Mouse (Mus musculus) forebrain, embryonic 13.5 days (tissue): Measurements from ENCODE around the gene Dlg2. TPM values are rescaled to one million over a fixed set of nuclear protein-coding genes. Genes with fewer than 3 reads are reported as not detected.
A peak's percentile ranks its signal among the peaks of the same experiment; 100 is the strongest.

Experiments
- ATAC-seq: fragments of 200-750 bp; cut with Nextera tagmentation; 2 replicates; pipeline ENCODE4 v1.8.0; 2017
- H3K27ac ChIP-seq: fragments of 300-500 bp; sonication (generic); 2 replicates; pipeline ENCODE4 v1.5.1; 2015; ENCODE audit warnings: inconsistent platforms, mild to moderate bottlenecking, moderate library complexity
- H3K27me3 ChIP-seq: fragments of 300-500 bp; sonication (generic); 2 replicates; pipeline ENCODE4 v1.6.1; 2015; ENCODE audit warnings: mild to moderate bottlenecking, inconsistent platforms
- H3K36me3 ChIP-seq: fragments of 300-500 bp; sonication (generic); 2 replicates; pipeline ENCODE4 v1.6.1; 2015; ENCODE audit warnings: mild to moderate bottlenecking, inconsistent platforms; ENCODE audit not compliant: poor library complexity, severe bottlenecking
- H3K4me1 ChIP-seq: fragments of 300-500 bp; sonication (generic); 2 replicates; pipeline ENCODE4 v1.6.1; 2015; ENCODE audit warnings: inconsistent platforms
- H3K4me2 ChIP-seq: fragments of 300-500 bp; sonication (generic); 2 replicates; pipeline ENCODE4 v1.6.1; 2015; ENCODE audit warnings: inconsistent platforms, mild to moderate bottlenecking, moderate library complexity
- H3K4me3 ChIP-seq: fragments of 300-500 bp; sonication (generic); 2 replicates; pipeline ENCODE4 v1.5.1; 2015; ENCODE audit warnings: mild to moderate bottlenecking, inconsistent platforms
- H3K9ac ChIP-seq: fragments of 300-500 bp; sonication (generic); 2 replicates; pipeline ENCODE4 v1.6.1; 2015; ENCODE audit warnings: mild to moderate bottlenecking, inconsistent platforms
- H3K9me3 ChIP-seq: fragments of 300-500 bp; sonication (generic); replicated peaks from 2 replicates; pipeline ENCODE4 v1.6.1; 2016; ENCODE audit warnings: inconsistent platforms
- WGBS: fragments of 180-500 bp; shearing (Covaris S2); methylation state at CpG from one replicate; pipeline ENCODE4 v1.1.7; 2015; 5-methylcytosine and 5-hydroxymethylcytosine counted together
- polyA plus RNA-seq: library from polyadenylated mRNA; unstranded; fragments of >200 nt; fragmentation: Nextera tagmentation; extraction: Ambion mirVana; gene quantifications from 2 replicates; pipeline ENCODE4 v1.2.1, GENCODE M21; 2015

The Dlg2 gene
- polyA plus RNA-seq, 1 experiment from 2014 or later: 10.1 TPM

DNA sequence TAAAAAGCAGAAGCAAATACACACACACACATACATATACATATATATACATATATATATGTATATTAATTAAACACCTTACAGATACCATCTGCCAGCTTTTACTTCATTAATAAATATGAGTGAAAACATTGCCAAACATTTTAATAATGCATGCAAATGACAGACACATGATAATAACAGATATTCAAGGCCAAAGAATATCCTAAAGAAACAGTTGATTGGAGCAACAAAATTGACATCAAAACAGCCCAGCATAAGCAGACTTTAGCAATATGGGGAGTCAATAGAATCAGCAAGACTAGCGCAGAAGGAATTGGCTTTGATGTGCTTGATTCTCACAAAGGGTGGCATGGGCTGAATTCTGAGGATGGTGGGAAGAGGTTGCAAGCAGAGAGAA, 1568.5 kb downstream of the Dlg2 start:
- no peaks in the 10 kb centered on the region for H3K27me3 ChIP-seq
- H3K9me3 ChIP-seq: no peaks in the 10 kb centered on the region
- no peak overlapping the region for H3K27ac ChIP-seq
- ATAC-seq: no peak
- no peak overlapping the region for H3K9ac ChIP-seq
- WGBS: 76% methylated on average over 1 of the region's 1 CpGs
- no peak overlapping the region for H3K4me3 ChIP-seq
- no peak overlapping the region for H3K4me2 ChIP-seq
- no peaks in the 10 kb centered on the region for H3K36me3 ChIP-seq
- no peaks in the 10 kb centered on the region for H3K4me1 ChIP-seq

DNA sequence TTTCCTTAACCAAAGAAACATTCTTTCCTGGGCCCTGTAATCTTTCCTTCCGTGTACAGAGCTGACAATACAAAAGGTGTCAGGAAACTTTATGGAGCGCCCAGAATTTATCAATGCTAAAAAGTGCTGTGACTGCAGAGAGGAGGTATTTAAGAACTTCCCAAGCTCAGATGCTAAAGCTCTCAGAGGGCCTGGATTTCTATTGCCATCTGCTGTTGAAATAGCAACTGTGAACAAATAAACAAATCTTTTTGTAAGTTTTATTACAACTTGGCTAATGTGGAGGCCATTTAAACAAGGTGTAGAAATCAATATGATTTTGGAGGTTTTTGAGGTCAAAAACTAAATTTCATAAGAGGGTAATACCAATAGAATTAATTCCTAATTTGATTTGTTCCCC, 1570.8 kb downstream of the Dlg2 start:
- Histone ChIP-seq H3K4me3 (no peak overlapping the region), H3K36me3 (no peaks in the 10 kb centered on the region), H3K4me2 (no peak overlapping the region), H3K4me1 (no peaks in the 10 kb centered on the region), H3K27me3 (no peaks in the 10 kb centered on the region), H3K9ac (no peak overlapping the region), H3K9me3 (no peaks in the 10 kb centered on the region), H3K27ac (no peak overlapping the region)
- WGBS: 34% methylated on average over 2 of the region's 2 CpGs
- ATAC-seq: no peak

DNA sequence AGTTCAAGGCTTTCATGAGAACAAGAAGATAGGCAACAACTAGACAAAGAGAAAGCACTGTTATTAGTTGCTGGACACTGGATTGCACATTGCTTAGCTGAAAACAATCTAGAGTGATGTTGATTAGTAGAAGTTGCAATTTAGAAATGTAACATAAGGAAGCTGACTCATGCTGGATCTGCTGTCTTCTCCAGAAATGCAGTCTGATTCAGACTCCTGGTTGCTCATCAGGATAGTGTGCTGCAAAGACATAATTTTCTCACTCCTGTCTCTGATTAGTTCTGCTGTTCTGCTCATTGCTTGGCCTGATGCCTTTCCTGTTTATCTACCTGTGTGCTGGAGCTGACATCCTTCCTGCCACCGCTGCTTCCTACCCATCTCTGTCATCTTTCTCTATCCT, 1572.4 kb downstream of the Dlg2 start:
- no peak for ATAC-seq
- no peaks in the 10 kb centered on the region for H3K4me1 ChIP-seq
- H3K27me3 ChIP-seq: no peaks in the 10 kb centered on the region
- no peaks in the 10 kb centered on the region for H3K36me3 ChIP-seq
- H3K4me2 ChIP-seq: no peak overlapping the region
- H3K4me3 ChIP-seq: no peak overlapping the region
- H3K27ac ChIP-seq: no peak overlapping the region
- H3K9me3 ChIP-seq: no peaks in the 10 kb centered on the region
- H3K9ac ChIP-seq: no peak overlapping the region
- 90% methylated on average over 1 of the region's 1 CpGs for WGBS

DNA sequence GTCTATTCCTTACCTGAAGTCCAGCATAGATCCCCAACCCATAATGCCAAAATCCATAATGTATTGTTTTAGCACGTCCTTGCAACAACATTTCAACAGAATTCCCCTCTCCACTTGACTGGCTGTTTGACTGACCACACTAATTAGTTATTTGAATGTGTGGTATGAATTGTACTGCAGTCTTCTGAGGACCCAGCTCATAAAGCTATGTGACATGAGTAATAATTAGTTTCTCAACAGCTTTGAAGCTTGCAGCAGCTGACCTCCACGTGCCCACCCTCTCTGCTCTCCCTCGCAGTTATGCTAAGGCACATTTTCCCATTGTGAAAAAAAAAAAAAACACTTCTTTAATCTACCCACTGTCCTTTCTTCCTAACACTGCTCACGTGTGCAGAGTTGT, 1590.4 kb downstream of the Dlg2 start:
- ATAC-seq: no peak
- Histone ChIP-seq H3K4me1 (no peaks in the 10 kb centered on the region; the same call in 1 of the 2 replicates), H3K4me2 (no peak overlapping the region), H3K9me3 (no peaks in the 10 kb centered on the region), H3K27me3 (no peaks in the 10 kb centered on the region), H3K36me3 (no peaks in the 10 kb centered on the region), H3K27ac (no peak overlapping the region), H3K9ac (no peak overlapping the region), H3K4me3 (no peak overlapping the region)
- WGBS: 31% methylated on average over 4 of the region's 4 CpGs

DNA sequence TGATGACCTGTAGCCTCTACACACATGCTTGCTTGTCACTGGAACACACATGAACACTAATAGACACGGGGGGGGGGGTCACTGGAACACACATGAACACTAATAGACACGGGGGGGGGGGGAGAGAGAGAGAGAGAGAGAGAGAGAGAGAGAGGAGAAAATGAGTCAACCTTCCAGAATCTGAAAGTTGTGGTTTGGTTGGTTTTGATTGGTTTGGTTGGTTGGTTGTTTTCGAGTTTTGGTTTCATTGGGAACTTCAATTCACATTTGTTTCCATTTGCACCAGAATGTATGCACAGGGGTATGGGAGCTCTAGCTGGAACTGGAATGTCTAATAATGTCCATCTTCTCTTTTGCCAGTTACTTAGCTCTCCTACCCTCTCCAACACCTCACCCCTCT, 1611.0 kb downstream of the Dlg2 start:
- ATAC-seq: no peak
- Histone ChIP-seq H3K36me3 (no peaks in the 10 kb centered on the region), H3K27me3 (no peaks in the 10 kb centered on the region), H3K4me3 (no peak overlapping the region), H3K4me2 (no peak overlapping the region), H3K9ac (no peak overlapping the region), H3K9me3 (no peaks in the 10 kb centered on the region), H3K4me1 (no peaks in the 10 kb centered on the region), H3K27ac (no peak overlapping the region)
- WGBS: 71% methylated on average over 2 of the region's 3 CpGs

DNA sequence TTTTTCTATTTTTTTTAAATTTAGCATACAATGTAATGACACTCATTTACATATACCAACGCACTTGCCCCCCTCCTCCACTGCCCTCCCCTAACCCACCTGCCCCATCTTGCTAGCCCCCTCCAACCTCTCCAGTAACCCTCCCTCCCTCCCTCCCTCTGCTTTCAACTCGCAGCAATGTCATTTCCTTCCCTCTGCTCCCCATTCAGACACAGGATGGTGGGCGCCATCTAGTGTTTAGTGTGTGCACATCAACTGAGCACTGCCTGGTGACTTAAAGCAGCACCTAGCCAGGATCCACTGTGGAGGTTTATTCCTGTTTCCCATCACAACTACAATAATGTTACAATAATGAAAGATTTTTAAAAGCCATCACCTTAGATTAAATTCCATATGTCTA, 1617.4 kb downstream of the Dlg2 start:
- Histone ChIP-seq H3K27me3 (no peaks in the 10 kb centered on the region), H3K36me3 (no peaks in the 10 kb centered on the region), H3K9ac (no peak overlapping the region), H3K4me1 (no peaks in the 10 kb centered on the region), H3K9me3 (no peaks in the 10 kb centered on the region), H3K4me3 (no peak overlapping the region), H3K27ac (no peak overlapping the region), H3K4me2 (no peak overlapping the region)
- WGBS: 0% methylated on average over 3 of the region's 3 CpGs
- peak; percentile 88 for ATAC-seq

DNA sequence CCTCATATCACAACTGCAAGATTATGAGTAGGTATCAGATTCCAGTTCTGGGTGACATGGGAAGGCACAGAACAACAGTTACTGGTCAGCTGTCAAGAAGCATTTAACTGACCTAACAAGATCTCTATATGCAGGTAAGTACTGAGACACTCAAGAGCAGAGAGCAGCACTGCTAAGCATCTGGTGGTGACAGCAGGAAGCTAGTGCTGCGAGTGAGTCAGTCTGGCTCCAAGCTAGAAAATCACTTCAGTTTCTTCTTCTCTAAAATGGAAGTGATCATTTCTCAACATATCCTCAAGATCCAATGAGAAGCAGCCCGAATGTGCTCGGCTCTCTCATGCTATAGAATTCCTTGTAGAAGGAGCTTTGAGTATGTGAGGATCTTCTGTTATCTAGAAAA, 1618.7 kb downstream of the Dlg2 start:
- no peak overlapping the region for H3K4me2 ChIP-seq
- WGBS: 73% methylated on average over 3 of the region's 3 CpGs
- H3K9ac ChIP-seq: no peak overlapping the region
- H3K27ac ChIP-seq: no peak overlapping the region
- H3K9me3 ChIP-seq: no peaks in the 10 kb centered on the region
- no peak for ATAC-seq
- H3K4me3 ChIP-seq: no peak overlapping the region
- H3K4me1 ChIP-seq: no peaks in the 10 kb centered on the region
- H3K36me3 ChIP-seq: no peaks in the 10 kb centered on the region
- no peaks in the 10 kb centered on the region for H3K27me3 ChIP-seq

DNA sequence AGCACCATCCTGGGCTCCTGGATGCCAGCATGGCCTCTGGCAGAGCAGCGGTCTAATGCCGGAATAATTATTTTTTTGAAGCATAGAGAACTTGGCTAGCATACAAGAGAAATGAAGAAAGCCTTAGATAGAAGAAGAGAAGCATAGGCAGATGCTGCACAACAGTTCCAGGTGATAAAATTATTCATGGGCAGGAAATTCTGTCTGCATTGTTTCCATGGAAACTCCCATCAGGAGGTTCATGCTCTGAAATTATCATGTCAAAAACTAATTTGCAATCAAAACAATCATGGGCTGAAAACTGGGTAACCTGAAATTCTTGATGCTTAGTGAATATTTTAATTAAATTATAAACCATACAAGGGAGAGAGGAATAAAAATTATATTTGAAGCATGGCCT, 1624.4 kb downstream of the Dlg2 start:
- Histone ChIP-seq H3K4me1 (no peaks in the 10 kb centered on the region), H3K9ac (no peak overlapping the region), H3K9me3 (no peaks in the 10 kb centered on the region), H3K4me2 (no peak overlapping the region), H3K27me3 (no peaks in the 10 kb centered on the region), H3K4me3 (no peak overlapping the region), H3K36me3 (no peaks in the 10 kb centered on the region), H3K27ac (no peak overlapping the region)
- WGBS: 80% methylated on average over 2 of the region's 2 CpGs
- 0 out of 2 replicates have a peak, but pooled peaks have one; percentile 37 for ATAC-seq

DNA sequence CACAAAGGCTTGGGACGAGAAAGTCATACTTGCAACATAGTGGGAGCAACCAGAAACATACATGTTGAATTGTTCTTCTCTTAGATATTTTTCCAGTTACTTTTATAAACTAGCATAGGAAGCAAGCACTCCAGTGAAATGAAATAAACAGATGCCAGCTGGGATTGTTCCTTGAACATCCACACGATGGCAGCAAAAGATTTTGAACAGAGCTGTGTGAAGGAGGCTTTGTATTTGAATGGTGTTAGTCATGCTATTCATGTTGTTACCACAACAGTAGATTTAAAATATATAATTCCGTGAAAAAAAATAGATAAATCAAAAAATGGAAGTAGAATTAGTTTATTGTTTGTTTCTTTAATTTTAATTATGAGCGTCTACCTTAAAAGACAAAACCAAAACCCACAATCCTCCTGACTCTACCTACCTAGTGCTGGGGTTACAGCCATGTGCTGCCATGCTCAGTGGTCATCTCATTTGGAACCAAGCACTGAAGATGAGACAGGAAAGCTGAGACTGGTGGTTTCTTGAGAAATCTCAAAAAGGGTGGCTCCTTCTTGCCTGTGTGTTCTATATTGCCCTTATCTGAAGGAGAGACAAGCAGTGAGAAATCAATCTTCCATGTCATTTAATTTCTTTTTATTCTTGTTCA, 1626.5 kb downstream of the Dlg2 start:
- Histone ChIP-seq H3K4me1 (no peaks in the 10 kb centered on the region), H3K4me2 (no peak overlapping the region), H3K27me3 (no peaks in the 10 kb centered on the region), H3K9me3 (no peaks in the 10 kb centered on the region), H3K9ac (no peak overlapping the region), H3K36me3 (no peaks in the 10 kb centered on the region), H3K27ac (no peak overlapping the region), H3K4me3 (no peak overlapping the region)
- WGBS: 22% methylated on average over 4 of the region's 4 CpGs
- peak; percentile 87 for ATAC-seq

DNA sequence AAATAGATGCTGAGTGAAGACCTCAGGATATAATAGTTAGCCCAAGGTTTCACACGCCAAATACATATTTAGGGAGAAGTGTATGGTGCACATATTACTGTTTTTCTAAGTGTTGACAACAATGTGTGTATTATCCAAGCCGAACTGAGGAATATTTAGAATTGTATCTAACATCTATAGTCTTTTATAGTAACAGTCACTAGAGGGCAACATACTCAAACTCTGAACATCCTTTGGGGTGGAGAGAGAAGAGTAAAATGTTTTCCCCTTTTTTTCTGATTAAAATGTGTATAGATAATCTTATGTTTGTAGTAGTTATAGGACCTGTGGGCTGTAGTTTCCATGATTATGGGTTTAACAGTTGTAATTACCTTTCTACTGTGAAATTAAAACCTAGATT, 1629.0 kb downstream of the Dlg2 start:
- H3K4me1 ChIP-seq: no peaks in the 10 kb centered on the region
- peak; percentile 51 for ATAC-seq
- no peak overlapping the region for H3K9ac ChIP-seq
- no peaks in the 10 kb centered on the region for H3K36me3 ChIP-seq
- no peak overlapping the region for H3K27ac ChIP-seq
- 44% methylated on average over 2 of the region's 2 CpGs for WGBS
- H3K27me3 ChIP-seq: no peaks in the 10 kb centered on the region
- no peak overlapping the region for H3K4me2 ChIP-seq
- H3K9me3 ChIP-seq: no peaks in the 10 kb centered on the region
- no peak overlapping the region for H3K4me3 ChIP-seq

DNA sequence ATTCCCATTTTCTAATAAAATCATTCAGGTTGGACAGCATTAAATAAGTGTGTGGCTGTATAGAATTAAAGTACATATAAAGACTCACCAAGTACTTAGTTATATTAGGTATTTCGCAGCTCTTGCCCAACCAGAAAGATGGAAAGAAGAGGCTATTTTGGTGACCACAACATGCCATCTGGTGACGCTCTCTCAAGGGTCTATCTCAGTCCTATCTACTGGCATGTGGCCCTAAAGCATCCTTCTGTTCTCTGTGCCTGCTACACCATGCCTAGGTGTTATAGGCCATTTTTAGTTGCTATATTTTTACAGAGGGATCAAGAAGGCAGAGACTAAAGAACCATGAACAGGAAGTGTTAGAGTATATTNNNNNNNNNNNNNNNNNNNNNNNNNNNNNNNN, 1629.5 kb downstream of the Dlg2 start:
- WGBS: 90% methylated on average over 2 of the region's 2 CpGs
- no peak for ATAC-seq
- H3K4me2 ChIP-seq: no peak overlapping the region
- H3K9ac ChIP-seq: no peak overlapping the region
- no peak overlapping the region for H3K4me3 ChIP-seq
- H3K9me3 ChIP-seq: no peaks in the 10 kb centered on the region
- no peaks in the 10 kb centered on the region for H3K4me1 ChIP-seq
- no peaks in the 10 kb centered on the region for H3K27me3 ChIP-seq
- no peak overlapping the region for H3K27ac ChIP-seq
- no peaks in the 10 kb centered on the region for H3K36me3 ChIP-seq

DNA sequence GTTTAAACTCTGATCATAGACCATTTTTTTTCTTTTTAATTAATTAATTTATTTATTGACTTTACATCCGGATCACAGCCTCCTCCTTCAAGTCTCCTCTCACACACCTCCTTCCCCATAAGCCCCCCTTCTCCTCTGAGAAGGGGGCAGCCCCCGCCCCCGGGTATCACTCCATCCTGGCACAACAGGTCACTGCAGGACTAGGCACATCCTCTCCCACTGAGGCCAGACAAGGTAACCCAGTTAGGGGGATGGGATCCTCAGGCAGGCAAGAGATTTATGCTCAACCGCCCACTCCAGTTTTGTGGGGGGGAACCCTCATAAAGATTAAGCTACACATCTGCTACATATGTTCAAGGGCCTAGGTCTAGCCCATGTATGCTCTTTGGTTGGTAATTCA, 1636.6 kb downstream of the Dlg2 start:
- Histone ChIP-seq H3K27ac (no peak overlapping the region), H3K36me3 (no peaks in the 10 kb centered on the region), H3K9me3 (no peaks in the 10 kb centered on the region), H3K27me3 (no peaks in the 10 kb centered on the region), H3K4me2 (no peak overlapping the region), H3K4me1 (no peaks in the 10 kb centered on the region), H3K9ac (no peak overlapping the region), H3K4me3 (no peak overlapping the region)
- no peak for ATAC-seq
- WGBS: 86% methylated on average over 4 of the region's 4 CpGs

DNA sequence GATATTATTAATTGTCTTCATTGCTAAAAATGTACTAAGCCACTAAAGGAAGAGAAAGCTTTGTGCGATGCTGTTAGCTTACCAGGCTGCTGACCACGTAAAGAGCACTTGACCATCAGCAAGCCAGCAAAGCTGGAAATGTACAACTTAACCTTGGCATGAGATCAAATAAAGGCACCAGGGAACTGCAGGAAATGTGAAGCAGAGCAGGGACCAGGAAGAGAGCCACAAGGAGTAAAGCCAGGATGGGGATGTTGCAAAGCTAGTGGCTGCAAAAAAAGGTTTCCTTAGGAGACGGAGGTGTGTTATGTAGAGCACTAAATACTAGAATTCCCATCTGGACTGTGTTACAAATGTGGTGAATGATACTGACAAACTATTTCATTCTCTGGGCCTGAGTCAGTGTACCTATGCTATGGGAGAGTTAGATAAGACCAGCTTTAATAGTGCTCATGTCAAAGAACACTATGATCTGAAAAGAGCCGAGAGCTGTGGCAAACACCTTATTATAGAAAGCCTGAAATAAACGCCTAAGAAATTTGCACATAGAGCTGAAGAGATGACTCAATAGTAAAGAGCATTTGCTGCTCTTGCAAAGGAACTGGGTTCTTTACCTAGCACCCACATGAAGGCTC, 1638.9 kb downstream of the Dlg2 start:
- Histone ChIP-seq H3K4me3 (no peak overlapping the region), H3K36me3 (no peaks in the 10 kb centered on the region), H3K27me3 (no peaks in the 10 kb centered on the region), H3K4me2 (no peak overlapping the region), H3K27ac (no peak overlapping the region), H3K4me1 (no peaks in the 10 kb centered on the region), H3K9ac (no peak overlapping the region), H3K9me3 (no peaks in the 10 kb centered on the region)
- no peak for ATAC-seq
- WGBS: 93% methylated on average over 5 of the region's 5 CpGs
